Mouse (Mus musculus) stomach, postnatal 0 days (tissue): Measurements from ENCODE around the gene Tbx15.

ENCODE experiments used
- CTCF ChIP-seq: IDR thresholded peaks from 2 replicates; pipeline ENCODE4 v1.5.1; 2016; ENCODE audit warnings: antibody characterized with exemption, low read depth, mild to moderate bottlenecking, moderate library complexity
- EP300 ChIP-seq: optimal IDR thresholded peaks from 2 replicates; pipeline ENCODE3; 2016; ENCODE audit warnings: antibody characterized with exemption

- TF ChIP-seq CTCF (no peak), EP300 (no peak)
Observed at GRCm38 (mm10) chr3:99261986-99262385, 21.8 kb downstream of the Tbx15 start.
